Mouse (Mus musculus): ENCODE measurements around the gene Ascc3.

- TF ChIP-seq CTCF (IDR thresholded peaks at IDR 0.05; ENCODE audit: low read depth) (no peak), EP300 (IDR thresholded peaks at IDR 0.05; ENCODE audit: low read depth) (no peak)
Observed at GRCm38 (mm10) chr10:50893546-50893945, 301.1 kb downstream of the Ascc3 start.

All from heart, postnatal 0 days (tissue).